Mouse (Mus musculus): Measurements from ENCODE around the gene Olfr202. TPM values are rescaled to one million over a fixed set of nuclear protein-coding genes. Genes with fewer than 3 reads are reported as not detected.
"Not testable (repeated sequence)": the region's sequence is repeated elsewhere in the genome, so short reads cannot be mapped to it uniquely, and the experiment has no call there.

The Olfr202 gene
- polyA plus RNA-seq, 1 experiment from 2014 or later: not detected

- not testable (repeated sequence) for H3K4me1 ChIP-seq (replicated peaks; ENCODE audit: control insufficient read depth, insufficient read depth, low read length); H3K27ac ChIP-seq (ENCODE audit: low read depth); H3K9me3 ChIP-seq (ENCODE audit: control insufficient read depth, low read length); H3K27me3 ChIP-seq (replicated peaks; ENCODE audit: control insufficient read depth, insufficient read depth, low read length); H3K4me2 ChIP-seq (ENCODE audit: low read length); H3K4me3 ChIP-seq (ENCODE audit: low read depth, low read length); H3K36me3 ChIP-seq (ENCODE audit: control insufficient read depth, insufficient read depth, low read length); DNase-seq (ENCODE audit: low spot score); ATAC-seq (replicated peaks; ENCODE audit: low FRiP score, low TSS enrichment, low read depth); H3K9ac ChIP-seq (ENCODE audit: low read length)
- 71% methylated on average over 4 of the region's 4 CpGs for WGBS
Observed at GRCm38 (mm10) chr16:59269097-59269496, 17.5 kb downstream of the Olfr202 start.

DNA sequence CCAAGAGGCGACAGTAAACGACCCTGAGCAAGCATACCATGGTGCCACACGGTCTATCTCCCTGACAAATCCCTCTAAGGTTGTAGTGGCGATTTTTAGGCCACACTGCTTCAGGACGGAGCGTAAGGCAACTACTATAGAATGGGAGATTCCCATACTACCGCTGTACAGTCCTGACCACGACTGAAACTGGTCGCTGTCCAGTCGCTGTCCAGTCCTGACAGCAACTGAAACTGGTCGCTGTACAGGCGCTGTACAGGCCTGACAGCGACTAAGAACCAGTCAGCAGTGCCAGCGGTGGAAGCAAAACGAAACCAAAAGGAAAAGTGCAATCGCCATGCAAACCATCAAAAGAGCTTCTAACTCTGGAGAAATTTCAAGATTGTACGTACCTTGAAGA is 36.9 kb downstream of the Olfr202 start:
- Histone ChIP-seq H3K27me3 (replicated peaks; ENCODE audit: control insufficient read depth, insufficient read depth, low read length) (no peaks in the 10 kb centered on the region), H3K4me3 (ENCODE audit: low read depth, low read length) (no peak overlapping the region), H3K36me3 (ENCODE audit: control insufficient read depth, insufficient read depth, low read length) (no peaks in the 10 kb centered on the region), H3K9ac (ENCODE audit: low read length) (no peak overlapping the region), H3K9me3 (ENCODE audit: control insufficient read depth, low read length) (no peaks in the 10 kb centered on the region), H3K27ac (ENCODE audit: low read depth) (no peak overlapping the region), H3K4me2 (ENCODE audit: low read length) (no peak overlapping the region), H3K4me1 (replicated peaks; ENCODE audit: control insufficient read depth, insufficient read depth, low read length) (no peaks in the 10 kb centered on the region)
- ATAC-seq (replicated peaks; ENCODE audit: low FRiP score, low TSS enrichment, low read depth) (no peak), DNase-seq (ENCODE audit: low spot score) (no peak)
- 83% methylated on average over 17 of the region's 17 CpGs for WGBS

Other genes starting within 250 kb of the Olfr202 start
- gene Olfr187, start 247.0 kb downstream of the Olfr202 start, polyA plus RNA-seq (2014; fragmentation: Nextera tagmentation; extraction: Ambion mirVana): 0.14 TPM in 1 of 2 replicates, not detected in the other
- not detected in 2 replicates for gene Olfr190, start 208.8 kb downstream of the Olfr202 start, polyA plus RNA-seq (2014; fragmentation: Nextera tagmentation; extraction: Ambion mirVana)
- gene Olfr191, start 197.0 kb downstream of the Olfr202 start, polyA plus RNA-seq (2014; fragmentation: Nextera tagmentation; extraction: Ambion mirVana): not detected in 2 replicates
- gene Olfr193, start 174.9 kb downstream of the Olfr202 start, polyA plus RNA-seq (2014; fragmentation: Nextera tagmentation; extraction: Ambion mirVana): not detected in 2 replicates
- not detected in 2 replicates for gene Olfr194, start 165.7 kb downstream of the Olfr202 start, polyA plus RNA-seq (2014; fragmentation: Nextera tagmentation; extraction: Ambion mirVana)
- gene Olfr195, start 139.7 kb downstream of the Olfr202 start, polyA plus RNA-seq (2014; fragmentation: Nextera tagmentation; extraction: Ambion mirVana): not detected in 2 replicates
- gene Olfr196, start 116.3 kb downstream of the Olfr202 start, polyA plus RNA-seq (2014; fragmentation: Nextera tagmentation; extraction: Ambion mirVana): not detected in 2 replicates
- not detected in 2 replicates for gene Olfr198, start 83.3 kb downstream of the Olfr202 start, polyA plus RNA-seq (2014; fragmentation: Nextera tagmentation; extraction: Ambion mirVana)
- gene Olfr199, start 67.0 kb downstream of the Olfr202 start, polyA plus RNA-seq (2014; fragmentation: Nextera tagmentation; extraction: Ambion mirVana): not detected in 2 replicates
- gene Olfr201, start 14.2 kb downstream of the Olfr202 start, polyA plus RNA-seq (2014; fragmentation: Nextera tagmentation; extraction: Ambion mirVana): not detected in 2 replicates
- not detected in 2 replicates for gene Olfr203, start 12.1 kb upstream of the Olfr202 start, polyA plus RNA-seq (2014; fragmentation: Nextera tagmentation; extraction: Ambion mirVana)
- not detected in 2 replicates for gene Olfr204, start 31.5 kb upstream of the Olfr202 start, polyA plus RNA-seq (2014; fragmentation: Nextera tagmentation; extraction: Ambion mirVana)
- gene Olfr205, start 44.3 kb upstream of the Olfr202 start, polyA plus RNA-seq (2014; fragmentation: Nextera tagmentation; extraction: Ambion mirVana): not detected in 2 replicates
- gene Olfr206, start 62.5 kb upstream of the Olfr202 start, polyA plus RNA-seq (2014; fragmentation: Nextera tagmentation; extraction: Ambion mirVana): not detected in 2 replicates
- gene Olfr209, start 77.2 kb upstream of the Olfr202 start, polyA plus RNA-seq (2014; fragmentation: Nextera tagmentation; extraction: Ambion mirVana): not detected in 2 replicates
- gene Gabrr3, start 120.5 kb upstream of the Olfr202 start, polyA plus RNA-seq (2014; fragmentation: Nextera tagmentation; extraction: Ambion mirVana): 0.16 TPM in 1 of 2 replicates, not detected in the other
- gene Riox2, start 185.0 kb upstream of the Olfr202 start, polyA plus RNA-seq (2014; fragmentation: Nextera tagmentation; extraction: Ambion mirVana): 32.9 and 38.3 TPM in 2 replicates